Mouse (Mus musculus): ENCODE measurements around the gene Ppp1r1b. TPM values are rescaled to one million over a fixed set of nuclear protein-coding genes. Genes with fewer than 3 reads are reported as not detected.

The Ppp1r1b gene
- total RNA-seq, 2 experiments from 2014 or later = not detected

DNA sequence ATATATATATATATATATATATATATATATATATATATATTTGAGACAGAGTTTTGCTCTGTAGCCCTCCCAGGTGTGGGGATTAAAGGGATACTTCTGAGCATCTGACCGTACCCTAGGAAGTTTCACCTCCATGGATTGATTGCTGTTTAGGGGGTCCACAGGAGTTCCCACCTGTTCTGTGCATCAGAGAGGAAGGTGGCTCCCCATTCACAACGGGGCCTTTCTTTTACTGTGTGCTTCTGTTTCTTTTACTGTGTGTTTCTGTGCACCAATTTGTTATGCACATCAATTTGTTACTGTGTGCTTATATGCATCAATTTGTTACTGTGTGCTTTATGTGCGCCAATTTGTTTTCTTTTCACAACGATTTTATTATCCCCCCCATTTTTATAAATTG is 7.0 kb upstream of the Ppp1r1b start:
- ATAC-seq (replicated peaks; ENCODE audit: low FRiP score, low TSS enrichment, poor library complexity, severe bottlenecking) = no peak

DNA sequence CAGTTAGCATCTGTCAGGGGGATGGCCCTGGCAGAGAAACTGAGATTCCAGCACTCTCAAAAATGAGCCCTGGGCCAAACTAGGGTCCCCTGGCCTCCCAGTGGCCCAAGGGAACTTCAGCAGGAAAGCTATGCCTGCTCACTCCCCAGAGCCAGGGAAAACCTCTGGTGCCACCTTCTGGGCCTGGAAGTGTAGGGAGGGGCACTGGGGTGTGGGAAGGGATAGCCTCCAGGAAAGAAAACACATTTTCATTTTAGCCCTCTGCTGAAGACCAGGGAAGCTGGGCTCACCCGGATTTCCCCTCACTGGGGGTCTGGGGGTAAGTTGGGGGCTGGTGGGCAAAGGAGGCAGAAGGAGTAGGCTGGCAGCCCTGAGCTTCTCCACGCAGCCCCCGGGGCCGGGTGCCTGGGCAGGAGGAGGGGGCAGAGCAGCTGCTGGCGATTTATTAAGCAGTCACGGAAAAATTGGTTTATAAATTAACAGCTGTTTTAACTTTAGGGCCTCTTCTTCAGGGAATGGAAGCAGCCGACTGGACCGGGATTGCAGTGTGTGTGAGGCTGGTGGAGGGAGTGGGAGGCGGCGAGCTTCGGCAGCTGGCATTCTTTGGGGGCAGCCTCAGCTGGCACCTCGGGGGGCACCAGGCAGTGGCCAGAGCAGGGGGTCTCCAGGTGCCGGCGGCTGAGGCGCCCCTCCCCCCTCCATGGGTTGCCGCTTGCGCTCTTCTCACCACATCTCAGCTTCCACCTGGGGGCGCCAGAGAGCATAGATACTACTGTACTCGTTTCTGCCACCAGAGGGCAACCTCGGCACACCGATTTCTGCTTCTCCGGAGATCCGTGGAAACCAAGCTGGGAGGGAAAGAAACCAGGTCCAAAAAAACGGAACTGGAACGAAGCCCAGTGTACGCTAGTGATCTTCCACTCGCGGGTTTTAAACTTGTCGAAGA is 5.9 kb upstream of the Ppp1r1b start:
- peak; percentile 69 for ATAC-seq (replicated peaks; ENCODE audit: low FRiP score, low TSS enrichment, poor library complexity, severe bottlenecking)

- 0 out of 2 replicates have a peak, but pooled peaks have one; percentile 25 for ATAC-seq (replicated peaks; ENCODE audit: low FRiP score, low TSS enrichment, poor library complexity, severe bottlenecking)
These were observed 3.0 kb upstream of the Ppp1r1b start for GRCm38 (mm10) chr11:98345253-98345652.

- ATAC-seq (replicated peaks; ENCODE audit: low FRiP score, low TSS enrichment, poor library complexity, severe bottlenecking) = no peak
These were observed 2.0 kb upstream of the Ppp1r1b start for GRCm38 (mm10) chr11:98346168-98346567.

- no peak for ATAC-seq (replicated peaks; ENCODE audit: low FRiP score, low TSS enrichment, poor library complexity, severe bottlenecking)
These were observed 670 bp upstream of the Ppp1r1b start for GRCm38 (mm10) chr11:98347385-98348082.

DNA sequence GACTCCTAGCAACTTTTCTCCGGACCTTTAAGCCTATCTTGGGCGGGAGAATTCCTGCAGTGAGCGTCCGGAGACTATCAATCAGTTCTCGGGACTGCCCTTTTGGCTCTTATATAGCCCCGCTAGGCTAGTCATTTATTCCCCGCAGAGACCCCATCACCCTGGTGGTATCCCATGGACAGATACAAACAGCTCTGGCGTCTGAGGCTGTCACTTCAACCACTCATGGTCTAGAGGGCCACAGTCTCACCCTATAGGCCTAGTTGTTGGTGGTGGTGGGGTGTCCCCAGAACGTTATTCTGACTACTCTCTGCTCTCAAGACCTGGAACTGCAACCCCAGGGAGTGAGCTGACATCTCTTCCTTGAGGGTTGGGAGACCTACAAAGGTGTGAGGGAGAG is 1.1 kb downstream of the Ppp1r1b start:
- no peak for ATAC-seq (replicated peaks; ENCODE audit: low FRiP score, low TSS enrichment, poor library complexity, severe bottlenecking)

DNA sequence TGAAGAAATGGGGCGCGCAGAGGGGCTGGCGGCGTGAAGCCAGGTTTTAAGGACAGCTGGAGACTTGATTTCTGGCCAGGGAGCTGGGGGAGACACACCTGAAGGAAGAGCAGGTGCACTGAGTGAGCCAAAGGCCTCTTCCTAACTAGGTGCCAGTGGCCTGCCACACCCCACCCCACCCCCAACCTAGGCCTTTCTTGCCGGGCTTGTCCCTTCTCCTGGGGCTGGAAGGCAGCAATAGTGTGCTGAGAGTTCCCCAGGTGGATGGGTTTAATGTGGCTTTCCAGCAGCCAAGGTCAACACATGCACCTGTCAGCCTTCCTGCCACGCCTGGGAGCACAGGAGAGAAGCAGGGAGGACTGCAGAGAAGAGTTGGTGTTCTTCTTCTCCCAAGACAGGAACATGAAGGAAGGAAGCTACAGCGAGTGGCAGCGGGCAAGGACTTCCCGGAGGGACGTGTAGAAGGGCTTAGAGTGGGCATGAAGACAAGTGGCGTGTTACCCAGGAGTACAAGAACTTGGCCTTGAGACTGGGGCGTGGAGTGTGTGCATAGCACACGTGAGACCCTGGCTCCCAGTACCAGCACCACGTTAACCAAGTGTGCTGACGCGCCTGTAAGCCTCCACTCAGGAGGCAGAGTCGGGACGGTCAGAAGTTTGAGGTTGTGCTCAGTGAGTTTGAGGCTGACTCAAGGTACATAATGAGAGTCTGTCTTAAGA is 4.2 kb downstream of the Ppp1r1b start:
- ATAC-seq (replicated peaks; ENCODE audit: low FRiP score, low TSS enrichment, poor library complexity, severe bottlenecking) = no peak

DNA sequence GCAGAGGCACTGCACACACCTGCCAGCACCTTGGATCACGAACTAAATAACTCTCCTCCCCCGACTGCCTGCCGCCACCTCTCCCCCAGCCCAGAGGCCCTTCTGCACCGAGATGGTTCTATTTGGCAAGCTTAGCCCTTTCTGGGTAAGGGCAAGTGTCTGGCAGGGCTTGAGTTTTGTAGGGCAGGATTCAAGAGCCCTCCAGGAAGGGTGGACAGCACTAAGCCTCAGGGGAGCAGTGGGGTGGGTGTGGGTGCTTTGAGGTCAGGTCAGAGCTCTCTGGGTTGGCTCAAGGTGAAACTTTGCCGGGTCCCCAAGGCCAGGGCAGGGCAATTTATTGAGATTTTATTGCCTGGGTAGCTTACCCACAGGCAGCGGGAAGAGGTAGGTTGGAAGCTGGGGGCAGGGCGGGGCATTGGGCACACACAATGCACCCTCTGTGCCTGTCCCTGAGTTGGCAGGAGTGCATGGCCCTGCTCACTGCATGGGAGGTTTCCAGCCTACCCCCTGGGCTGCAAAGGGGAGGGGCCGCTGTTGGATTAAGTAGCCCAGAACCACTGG is 5.5 kb downstream of the Ppp1r1b start:
- ATAC-seq (replicated peaks; ENCODE audit: low FRiP score, low TSS enrichment, poor library complexity, severe bottlenecking) = no peak

GRCm38 (mm10) chr11:98354445-98354844 is 6.2 kb downstream of the Ppp1r1b start:
- ATAC-seq (replicated peaks; ENCODE audit: low FRiP score, low TSS enrichment, poor library complexity, severe bottlenecking) = no peak

- peak; percentile 46 for ATAC-seq (replicated peaks; ENCODE audit: low FRiP score, low TSS enrichment, poor library complexity, severe bottlenecking)
These were observed 7.6 kb downstream of the Ppp1r1b start for GRCm38 (mm10) chr11:98355732-98356299.

- ATAC-seq (replicated peaks; ENCODE audit: low FRiP score, low TSS enrichment, poor library complexity, severe bottlenecking) = no peak
These were observed 8.6 kb downstream of the Ppp1r1b start for GRCm38 (mm10) chr11:98356625-98357394.

DNA sequence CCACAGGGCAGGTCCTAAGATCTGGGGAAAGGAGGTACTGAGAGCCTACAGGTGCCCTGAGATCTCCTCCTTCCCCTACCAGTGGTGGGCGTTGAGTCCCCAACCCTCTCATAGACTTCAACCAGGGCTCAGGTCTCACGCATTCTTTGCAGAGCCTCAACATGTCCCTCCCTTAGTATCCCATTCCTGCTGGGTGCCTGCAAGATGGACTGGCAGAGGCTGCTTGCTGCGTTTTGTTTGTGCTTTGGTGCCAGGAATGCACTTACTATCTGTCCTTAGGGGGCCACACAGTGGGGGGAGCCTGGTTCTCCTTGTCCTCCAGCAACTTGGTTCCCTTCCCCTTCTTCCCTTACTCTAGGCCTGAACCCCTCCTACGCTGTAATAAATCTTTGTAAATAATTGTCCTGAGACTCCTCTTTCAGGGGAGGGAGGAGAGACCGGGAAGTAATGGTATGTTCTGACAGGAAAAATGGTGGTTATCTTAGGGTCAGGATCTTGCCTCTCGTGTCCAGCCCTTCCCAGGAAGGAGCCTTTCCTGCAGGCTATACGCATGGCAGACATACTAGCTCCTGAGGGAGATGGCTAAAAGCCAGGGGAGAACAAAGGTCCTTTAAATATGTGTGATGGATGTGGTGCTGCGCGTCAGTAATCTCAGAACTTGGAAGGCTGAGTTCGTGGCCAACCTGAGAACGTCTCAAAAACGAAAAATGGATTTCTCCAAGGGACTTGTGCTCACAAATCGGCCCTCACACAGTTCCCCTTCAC is 9.4 kb downstream of the Ppp1r1b start:
- ATAC-seq (replicated peaks; ENCODE audit: low FRiP score, low TSS enrichment, poor library complexity, severe bottlenecking) = no peak

DNA sequence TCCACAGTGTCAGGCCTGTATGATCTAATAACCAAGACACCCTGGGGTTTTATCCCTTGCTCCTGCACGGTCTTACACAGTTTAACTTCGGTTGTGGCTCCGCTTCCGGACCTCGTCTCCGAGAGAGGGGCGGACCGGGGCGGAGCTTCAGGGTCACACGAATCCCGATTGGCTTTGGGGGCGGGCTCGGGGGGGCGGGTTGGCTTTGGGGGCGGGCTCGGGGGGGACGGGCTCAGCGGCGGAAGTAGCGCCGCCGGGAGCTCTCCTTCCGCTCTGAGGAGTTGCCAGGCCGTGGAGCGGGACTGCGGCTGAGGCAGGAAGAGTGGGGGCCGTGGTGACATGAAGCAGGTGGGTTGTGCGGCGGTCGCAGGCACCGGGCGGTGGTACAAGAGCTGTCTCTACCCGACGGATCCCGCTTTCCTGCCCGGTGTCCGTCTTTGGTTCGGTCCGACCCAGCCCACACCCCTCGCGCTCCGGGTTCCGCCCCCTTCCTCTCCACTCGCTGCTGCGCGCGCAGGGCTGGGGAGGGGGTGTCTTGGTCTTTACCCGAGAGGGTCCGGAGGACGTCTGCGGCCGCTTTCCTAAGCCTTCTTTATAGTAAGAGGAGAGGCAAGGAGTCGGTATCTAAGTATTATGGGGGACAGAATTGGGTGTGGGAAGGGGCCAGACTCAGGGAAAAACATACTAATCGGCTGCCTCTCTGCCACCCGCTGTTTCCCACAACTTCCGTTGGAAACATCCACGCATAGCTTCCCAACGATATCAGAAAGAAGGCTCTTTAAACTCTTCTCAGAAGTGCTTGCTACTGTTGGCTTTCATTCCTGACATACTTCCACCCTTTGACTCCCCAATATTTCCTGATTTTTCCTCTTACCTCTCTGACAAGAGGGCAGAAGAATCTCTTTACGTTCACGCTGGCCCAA is 10.2 kb downstream of the Ppp1r1b start, which contains the start of gene Stard3:
TSS of gene Stard3 (plus strand) at position 208 of the 923 bp plus-strand sequence.
- ATAC-seq (replicated peaks; ENCODE audit: low FRiP score, low TSS enrichment, poor library complexity, severe bottlenecking) = peak; percentile 73

DNA sequence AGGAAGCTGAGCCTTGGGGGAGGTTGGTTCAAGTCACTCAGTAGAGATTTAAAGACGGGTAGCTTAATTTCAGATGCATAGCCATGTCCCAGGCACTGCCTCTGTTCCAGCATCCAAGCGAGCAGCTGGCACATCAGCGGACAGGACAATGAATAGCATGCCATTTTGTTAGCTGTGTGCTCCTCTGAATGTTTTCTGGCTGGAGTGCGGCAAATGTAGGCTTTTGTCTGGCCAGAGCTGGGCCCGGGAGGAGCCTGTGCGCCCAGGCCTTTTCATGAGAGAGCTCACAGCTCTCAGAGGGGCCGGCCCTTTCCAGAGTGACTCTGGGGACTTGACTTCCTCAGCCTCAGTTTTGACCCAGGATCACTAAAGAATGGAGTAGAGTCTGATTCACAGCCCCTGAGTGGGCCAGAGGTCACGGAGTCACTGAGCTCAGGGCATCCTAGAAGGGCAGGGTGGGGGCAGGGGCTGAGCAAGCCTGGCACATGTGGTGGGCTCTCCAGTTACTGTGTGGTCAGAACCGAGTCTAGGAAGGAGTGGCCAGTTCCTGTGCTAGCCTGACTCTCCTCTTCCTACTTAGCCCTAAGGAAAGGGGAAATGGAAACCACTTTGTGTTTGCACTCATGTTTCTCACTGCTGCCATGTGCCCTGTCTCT is 12.8 kb downstream of the Ppp1r1b start:
- ATAC-seq (replicated peaks; ENCODE audit: low FRiP score, low TSS enrichment, poor library complexity, severe bottlenecking) = no peak

DNA sequence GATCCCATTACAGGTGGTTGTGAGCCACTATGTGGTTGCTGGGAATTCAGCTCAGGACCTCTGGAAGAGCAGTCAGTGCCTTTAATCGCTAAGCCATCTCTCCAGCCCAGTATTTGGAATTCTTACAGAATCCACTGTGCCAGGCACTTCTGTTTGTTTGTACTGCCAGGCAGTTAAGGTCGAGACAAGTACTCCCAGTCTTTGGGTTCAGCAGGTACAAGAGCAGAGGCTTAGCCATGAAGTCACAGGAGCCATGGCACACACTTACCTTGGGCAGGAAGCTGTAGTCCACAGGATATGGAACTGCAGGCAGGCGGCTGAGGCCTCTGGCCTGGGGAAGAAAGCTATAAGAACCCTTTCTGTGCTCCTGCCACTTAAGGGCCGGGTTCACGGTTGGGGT is 15.6 kb downstream of the Ppp1r1b start:
- ATAC-seq (replicated peaks; ENCODE audit: low FRiP score, low TSS enrichment, poor library complexity, severe bottlenecking) = no peak

DNA sequence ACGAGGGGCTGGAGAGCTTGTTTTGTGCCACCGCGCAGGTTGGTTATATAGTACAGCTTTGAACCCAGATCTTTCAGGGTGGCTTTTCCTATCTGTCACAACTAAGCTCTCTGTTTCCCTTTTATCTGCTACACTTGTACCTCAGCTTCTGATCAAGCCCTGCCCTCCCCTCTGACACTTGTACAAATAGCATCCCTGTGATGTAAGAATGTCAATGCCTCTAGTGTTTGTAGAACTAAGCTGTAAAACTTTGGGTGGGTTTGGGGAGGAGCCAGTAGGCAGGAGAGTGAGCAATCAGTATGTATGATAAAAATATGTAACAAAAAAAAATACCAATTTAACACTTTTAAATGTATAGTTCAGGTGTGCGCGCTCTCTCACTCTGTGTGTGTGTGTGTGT is 16.2 kb downstream of the Ppp1r1b start:
- no peak for ATAC-seq (replicated peaks; ENCODE audit: low FRiP score, low TSS enrichment, poor library complexity, severe bottlenecking)
